Mouse (Mus musculus): ENCODE measurements at regions not wholly inside any gene's neighbourhood (a gene's known extent, or its start where the extent isn't known, plus 50 kb on each side); places are given as distances from the start of the nearest gene placed in this dataset.

DNA sequence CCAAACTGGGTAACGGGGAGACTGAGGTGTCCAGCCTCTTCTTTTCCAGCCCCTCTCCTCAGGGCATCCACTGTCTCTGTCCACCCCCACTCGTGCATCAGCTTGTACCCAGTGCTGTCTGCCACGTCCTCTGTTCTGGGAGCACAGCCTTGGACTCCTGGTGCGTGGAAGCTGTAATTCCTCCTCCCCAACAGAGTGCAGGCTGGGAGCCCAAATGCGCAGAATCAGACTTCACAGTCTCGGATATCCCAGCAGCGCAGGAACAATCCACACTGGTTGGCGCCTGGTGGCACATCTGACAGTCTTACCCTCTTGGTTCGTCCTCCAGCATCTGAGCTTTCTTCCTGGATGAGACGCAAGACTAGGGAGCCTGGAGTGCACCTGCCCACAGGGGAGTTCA is 61.9 kb upstream of the Ipo5 start:
- H3K79me3 ChIP-seq (ENCODE audit: low read depth), result no peaks in the 10 kb centered on the region
- H3K36me3 ChIP-seq (ENCODE audit: control insufficient read depth, insufficient read depth), result no peaks in the 10 kb centered on the region
- no peaks in the 10 kb centered on the region for H3K27me3 ChIP-seq (ENCODE audit: control insufficient read depth, insufficient read depth, insufficient read length)
- H3K4me3 ChIP-seq (ENCODE audit: insufficient read depth, poor library complexity, severe bottlenecking), result no peak overlapping the region
- TF ChIP-seq USF1 (IDR thresholded peaks at IDR 0.05; ENCODE audit: low read depth), result no peak
- TF ChIP-seq MAX (IDR thresholded peaks at IDR 0.05), result no peak
- no peak for TF ChIP-seq CEBPB (IDR thresholded peaks at IDR 0.05; ENCODE audit: low read depth)
- no peak overlapping the region for H3ac ChIP-seq (ENCODE audit: control insufficient read depth, insufficient read length, low read depth)
- H3K79me2 ChIP-seq (ENCODE audit: control insufficient read depth, insufficient read depth), result no peaks in the 10 kb centered on the region

DNA sequence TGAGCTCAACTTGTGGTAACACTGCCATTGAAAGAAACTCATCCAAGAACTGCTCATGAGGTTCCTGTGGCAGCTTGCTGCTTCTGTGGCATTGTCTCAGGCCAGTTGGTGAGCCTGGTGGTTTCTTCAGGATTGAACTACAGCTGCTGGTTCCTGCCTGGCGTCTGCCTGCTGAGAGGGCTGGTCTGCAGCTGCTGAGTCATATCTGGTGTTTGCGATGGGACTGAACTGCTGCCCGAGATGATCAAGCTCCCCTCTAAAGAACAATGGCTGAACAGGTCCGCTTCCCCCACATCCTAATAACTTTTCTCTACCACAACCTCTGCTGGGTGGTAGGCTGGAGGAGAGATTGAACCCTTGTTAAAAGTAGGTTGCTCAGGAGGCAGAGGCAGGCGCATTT is 57.4 kb upstream of the Ipo5 start:
- Histone ChIP-seq H3K4me3 (ENCODE audit: insufficient read depth, poor library complexity, severe bottlenecking) (no peak overlapping the region), H3K36me3 (ENCODE audit: control insufficient read depth, insufficient read depth) (no peaks in the 10 kb centered on the region), H3K27me3 (ENCODE audit: control insufficient read depth, insufficient read depth, insufficient read length) (no peaks in the 10 kb centered on the region), H3K79me3 (ENCODE audit: low read depth) (no peaks in the 10 kb centered on the region), H3ac (ENCODE audit: control insufficient read depth, insufficient read length, low read depth) (no peak overlapping the region), H3K79me2 (ENCODE audit: control insufficient read depth, insufficient read depth) (no peaks in the 10 kb centered on the region)
- TF ChIP-seq CTCF (IDR thresholded peaks at IDR 0.05; ENCODE audit: control insufficient read depth, insufficient read depth, insufficient read length) (no peak), MYOG (IDR thresholded peaks at IDR 0.05; ENCODE audit: control insufficient read depth, extremely low read depth, insufficient read length) (no peak), MYOD1 (IDR thresholded peaks at IDR 0.05; ENCODE audit: control insufficient read depth, insufficient read length, low read depth) (no peak), FOSL1 (IDR thresholded peaks at IDR 0.05; ENCODE audit: insufficient read depth, low read length, poor library complexity, severe bottlenecking) (no peak), USF1 (IDR thresholded peaks at IDR 0.05; ENCODE audit: low read depth) (no peak), MAX (IDR thresholded peaks at IDR 0.05) (no peak), CEBPB (IDR thresholded peaks at IDR 0.05; ENCODE audit: low read depth) (no peak)

GRCm38 (mm10) chr14:120854559-120854958 is 56.5 kb upstream of the Ipo5 start:
- no peak overlapping the region for H3ac ChIP-seq (ENCODE audit: control insufficient read depth, insufficient read length, low read depth)
- TF ChIP-seq CEBPB (IDR thresholded peaks at IDR 0.05; ENCODE audit: low read depth), result no peak
- no peak for TF ChIP-seq MYOD1 (IDR thresholded peaks at IDR 0.05; ENCODE audit: control insufficient read depth, insufficient read length, low read depth)
- no peak for TF ChIP-seq USF1 (IDR thresholded peaks at IDR 0.05; ENCODE audit: low read depth)
- TF ChIP-seq MYOG (IDR thresholded peaks at IDR 0.05; ENCODE audit: control insufficient read depth, extremely low read depth, insufficient read length), result no peak
- TF ChIP-seq MAX (IDR thresholded peaks at IDR 0.05), result no peak
- TF ChIP-seq CTCF (IDR thresholded peaks at IDR 0.05; ENCODE audit: control insufficient read depth, insufficient read depth, insufficient read length), result no peak
- TF ChIP-seq FOSL1 (IDR thresholded peaks at IDR 0.05; ENCODE audit: insufficient read depth, low read length, poor library complexity, severe bottlenecking), result no peak
- H3K27me3 ChIP-seq (ENCODE audit: control insufficient read depth, insufficient read depth, insufficient read length), result no peaks in the 10 kb centered on the region
- H3K79me3 ChIP-seq (ENCODE audit: low read depth), result no peaks in the 10 kb centered on the region
- H3K79me2 ChIP-seq (ENCODE audit: control insufficient read depth, insufficient read depth), result no peaks in the 10 kb centered on the region
- H3K36me3 ChIP-seq (ENCODE audit: control insufficient read depth, insufficient read depth), result no peaks in the 10 kb centered on the region
- H3K4me3 ChIP-seq (ENCODE audit: insufficient read depth, poor library complexity, severe bottlenecking), result no peak overlapping the region

GRCm38 (mm10) chr14:120855181-120855580 is 55.8 kb upstream of the Ipo5 start:
- Histone ChIP-seq H3K79me3 (ENCODE audit: low read depth) (no peaks in the 10 kb centered on the region), H3K36me3 (ENCODE audit: control insufficient read depth, insufficient read depth) (no peaks in the 10 kb centered on the region), H3ac (ENCODE audit: control insufficient read depth, insufficient read length, low read depth) (no peak overlapping the region), H3K27me3 (ENCODE audit: control insufficient read depth, insufficient read depth, insufficient read length) (no peaks in the 10 kb centered on the region), H3K4me3 (ENCODE audit: insufficient read depth, poor library complexity, severe bottlenecking) (no peak overlapping the region), H3K79me2 (ENCODE audit: control insufficient read depth, insufficient read depth) (no peaks in the 10 kb centered on the region)
- TF ChIP-seq MYOD1 (IDR thresholded peaks at IDR 0.05; ENCODE audit: control insufficient read depth, insufficient read length, low read depth) (no peak), FOSL1 (IDR thresholded peaks at IDR 0.05; ENCODE audit: insufficient read depth, low read length, poor library complexity, severe bottlenecking) (no peak), CEBPB (IDR thresholded peaks at IDR 0.05; ENCODE audit: low read depth) (no peak), USF1 (IDR thresholded peaks at IDR 0.05; ENCODE audit: low read depth) (no peak), MYOG (IDR thresholded peaks at IDR 0.05; ENCODE audit: control insufficient read depth, extremely low read depth, insufficient read length) (no peak), CTCF (IDR thresholded peaks at IDR 0.05; ENCODE audit: control insufficient read depth, insufficient read depth, insufficient read length) (no peak), MAX (IDR thresholded peaks at IDR 0.05) (no peak)

Measured in C2C12 (cell line).